Mouse (Mus musculus): ENCODE measurements around the gene Cfap300. TPM values are rescaled to one million over a fixed set of nuclear protein-coding genes. Genes with fewer than 3 reads are reported as not detected.

Gene Cfap300
- total RNA-seq, 2 experiments from 2014 or later, result 0.80 to 1.3 TPM

GRCm38 (mm10) chr9:7990897-7991296, 51.7 kb downstream of the Cfap300 start:
- DNase-seq, result no peak
- intact Hi-C loops (cut with DNase I), result no loop called here

- intact Hi-C loops (cut with DNase I), result no loop called here
- DNase-seq, result no peak
These were observed 55.5 kb downstream of the Cfap300 start for GRCm38 (mm10) chr9:7987119-7987518.

- intact Hi-C loops (cut with DNase I), result loop anchor here (2.0 kb wide), 1 partner anchor 19 kb away; no protein-coding TSS in a partner anchor
- DNase-seq, result no peak
These were observed 58.3 kb downstream of the Cfap300 start for GRCm38 (mm10) chr9:7984287-7984686.

- no peak for DNase-seq
- intact Hi-C loops (cut with DNase I), result loop anchor here (2.0 kb wide), 1 partner anchor 19 kb away; no protein-coding TSS in a partner anchor
These were observed 59.0 kb downstream of the Cfap300 start for GRCm38 (mm10) chr9:7983665-7984064.

- no peak for DNase-seq
- intact Hi-C loops (cut with DNase I), result no loop called here
These were observed 62.5 kb downstream of the Cfap300 start for GRCm38 (mm10) chr9:7980162-7980561.

- peak in 1 of 2 experiments; percentile 24 for DNase-seq
- intact Hi-C loops (cut with DNase I), result no loop called here
These were observed 63.3 kb downstream of the Cfap300 start for GRCm38 (mm10) chr9:7979153-7979916.

- no peak for DNase-seq
- intact Hi-C loops (cut with DNase I), result no loop called here
These were observed 64.1 kb downstream of the Cfap300 start for GRCm38 (mm10) chr9:7978502-7978901.

GRCm38 (mm10) chr9:7977587-7977986, 65.0 kb downstream of the Cfap300 start:
- DNase-seq, result no peak
- intact Hi-C loops (cut with DNase I), result no loop called here

- no peak for DNase-seq
- intact Hi-C loops (cut with DNase I), result no loop called here
These were observed 70.6 kb downstream of the Cfap300 start for GRCm38 (mm10) chr9:7971993-7972392.

Other genes with a start within 250 kb of the Cfap300 start
- 10 to 100 TPM; 24.8 to 29.1 TPM for gene Birc2, start 205.8 kb downstream of the Cfap300 start, total RNA-seq (2021)
- gene Birc3, start 169.6 kb downstream of the Cfap300 start, total RNA-seq (2021), result 1 to 10 TPM; 6.8 to 9.4 TPM
- 10 to 100 TPM; 63.1 to 64.9 TPM for gene Yap1, start 38.2 kb downstream of the Cfap300 start, total RNA-seq (2021)
- gene Cep126, start 91.5 kb upstream of the Cfap300 start, total RNA-seq (2021), result 1 to 10 TPM; 3.3 to 4.1 TPM